Comparison of ENCODE assay signal across 8 mouse cellular contexts in genomic region chr3:103020943-103021638, GRCm38 (mm10). TPM values are rescaled to one million over a fixed set of nuclear protein-coding genes. Genes with fewer than 3 reads are reported as not detected.
A peak's percentile ranks its signal among the peaks of the same experiment; 100 is the strongest.
DNase-seq lines count a peak whose midpoint lies in the region; ATAC-seq and TF ChIP-seq lines count a peak whose summit lies in the region.

No protein-coding gene starts in this region.

- H3K27ac ChIP-seq in lung, embryonic 14.5 days (ENCODE audit: low read depth) = peak overlapping the region; percentile 97
- peak overlapping the region; percentile 95 for H3K27ac ChIP-seq in olfactory bulb, adult 2 months (ENCODE audit: insufficient read depth, low read depth, low read length)
- peak overlapping the region; percentile 88 for H3K27ac ChIP-seq in thymus, adult 2 months (ENCODE audit: control insufficient read depth, insufficient read depth, low read length)

- no peak for TF ChIP-seq CTCF in lung, embryonic 14.5 days (IDR thresholded peaks at IDR 0.05; ENCODE audit: low read depth)
- no peak for TF ChIP-seq CTCF in olfactory bulb, adult 2 months (IDR thresholded peaks at IDR 0.05; ENCODE audit: insufficient read depth, low read depth, low read length)
- no peak for TF ChIP-seq CTCF in thymus, adult 2 months (IDR thresholded peaks at IDR 0.05; ENCODE audit: borderline replicate concordance, control insufficient read depth, extremely low read depth, insufficient read depth, low read length, poor library complexity)

- under 1% methylated on average over 37 of the region's 37 CpGs for WGBS in lung, embryonic 14.5 days
- under 1% methylated on average over 37 of the region's 37 CpGs for WGBS in olfactory bulb, adult 2 months
- under 1% methylated on average over 37 of the region's 37 CpGs for WGBS in thymus, adult 2 months

- ATAC-seq in lung, embryonic 14.5 days (ENCODE audit: insufficient read depth) = peak; percentile 95

- peak overlapping the region; percentile 91 for H3K4me3 ChIP-seq in lung, embryonic 14.5 days (ENCODE audit: low read depth, low read length)
- peak overlapping the region; percentile 71 for H3K4me3 ChIP-seq in olfactory bulb, adult 2 months (ENCODE audit: insufficient read depth, low read depth, low read length)
- peak overlapping the region; percentile 89 for H3K4me3 ChIP-seq in thymus, adult 2 months (ENCODE audit: control insufficient read depth, insufficient read depth, low read length)

- no peaks in the 10 kb centered on the region for H3K27me3 ChIP-seq in lung, embryonic 14.5 days (ENCODE audit: insufficient read depth, low read length)
- no peaks in the 10 kb centered on the region for H3K27me3 ChIP-seq in thymus, adult 2 months (ENCODE audit: control insufficient read depth, insufficient read depth, low read length)

- no peaks in the 10 kb centered on the region for H3K9me3 ChIP-seq in lung, embryonic 14.5 days (ENCODE audit: low read depth, low read length)

- no peak for TF ChIP-seq POLR2A in olfactory bulb, adult 2 months (IDR thresholded peaks at IDR 0.05; ENCODE audit: insufficient read depth, low read depth, low read length)
- TF ChIP-seq POLR2A in thymus, adult 2 months (IDR thresholded peaks at IDR 0.05; ENCODE audit: control insufficient read depth, extremely low read depth, insufficient read depth, low read length, poor library complexity) = no peak

- DNase-seq in MN1 (ENCODE audit: low spot score) = peak; percentile 91
- DNase-seq in cerebellum, adult 8-10 months = peak; percentile 79
- peak; percentile 92 for DNase-seq in forelimb bud, embryonic 11.5 days (ENCODE audit: low read depth, low spot score)
- peak; percentile 93 for DNase-seq in heart, postnatal 4 days
- DNase-seq in layer of hippocampus, adult 8-10 months (ENCODE audit: low spot score in 2 of 2) = peak; percentile 81
- peak; percentile 94 for DNase-seq in lung, embryonic 14.5 days
- peak; percentile 90 for DNase-seq in thymus, adult 2 months

- peaks cover 8% of the 10 kb centered on the region for H3K4me1 ChIP-seq in lung, embryonic 14.5 days (ENCODE audit: insufficient read depth)
- peaks cover 2% of the 10 kb centered on the region; the same call in 1 of the 2 replicates for H3K4me1 ChIP-seq in olfactory bulb, adult 2 months (ENCODE audit: control insufficient read depth, insufficient read depth, low read length)
- peaks cover 5% of the 10 kb centered on the region; the same call in 1 of the 2 replicates for H3K4me1 ChIP-seq in thymus, adult 2 months (replicated peaks; ENCODE audit: control insufficient read depth, insufficient read depth, low read length)

- H3K4me2 ChIP-seq in lung, embryonic 14.5 days = peak overlapping the region; percentile 87

- H3K9ac ChIP-seq in lung, embryonic 14.5 days = peak overlapping the region; percentile 99

- 0 out of 2 replicates have a peak, but pooled peaks cover 4% of the 10 kb centered on the region for H3K36me3 ChIP-seq in lung, embryonic 14.5 days (ENCODE audit: insufficient read depth)
- no peaks in the 10 kb centered on the region for H3K36me3 ChIP-seq in thymus, adult 2 months (ENCODE audit: control insufficient read depth, insufficient read depth, low read length)

RNA-seq across cellular contexts. Expression of gene Csde1, which starts 0.9 kb away (rescaled TPM):
- 100 to 1,000 TPM; 384 to 408 TPM for total RNA-seq in heart, postnatal 4 days (2021)
- 100 to 1,000 TPM; 239 to 259 (median 251) TPM for total RNA-seq in layer of hippocampus, adult 8-10 months (2022)
- polyA plus RNA-seq in lung, embryonic 14.5 days (2014; fragmentation: Nextera tagmentation; extraction: Ambion mirVana) = 439 and 441 TPM in 2 replicates
- polyA plus RNA-seq in olfactory bulb, adult 2 months (2012; ENCODE audit: insufficient read depth, insufficient read length, low replicate concordance, missing spikeins) = 177 and 363 TPM in 2 replicates
- polyA plus RNA-seq in thymus, adult 2 months (2012; rRNA removed) = 29.6 and 35.0 TPM in 2 replicates

RNA-seq across cellular contexts. Expression of gene Sike1, which starts 25.6 kb away (rescaled TPM):
- total RNA-seq in heart, postnatal 4 days (2021) = 100 to 1,000 TPM; 111 to 119 TPM
- 10 to 100 TPM; 51.7 to 68.7 (median 67.0) TPM for total RNA-seq in layer of hippocampus, adult 8-10 months (2022)
- polyA plus RNA-seq in lung, embryonic 14.5 days (2014; fragmentation: Nextera tagmentation; extraction: Ambion mirVana) = 63.9 and 68.6 TPM in 2 replicates
- not detected in 2 replicates for polyA plus RNA-seq in olfactory bulb, adult 2 months (2012; ENCODE audit: insufficient read depth, insufficient read length, low replicate concordance, missing spikeins)
- polyA plus RNA-seq in thymus, adult 2 months (2012; rRNA removed) = 32.6 and 34.6 TPM in 2 replicates

RNA-seq across cellular contexts. Expression of gene Nras, which starts 37.0 kb away (rescaled TPM):
- 100 to 1,000 TPM; 120 to 122 TPM for total RNA-seq in heart, postnatal 4 days (2021)
- total RNA-seq in layer of hippocampus, adult 8-10 months (2022) = 10 to 100 TPM; 61.6 to 82.7 (median 65.9) TPM
- 115 and 117 TPM in 2 replicates for polyA plus RNA-seq in lung, embryonic 14.5 days (2014; fragmentation: Nextera tagmentation; extraction: Ambion mirVana)
- not detected in 2 replicates for polyA plus RNA-seq in olfactory bulb, adult 2 months (2012; ENCODE audit: insufficient read depth, insufficient read length, low replicate concordance, missing spikeins)
- polyA plus RNA-seq in thymus, adult 2 months (2012; rRNA removed) = 41.0 and 43.4 TPM in 2 replicates

RNA-seq across cellular contexts. Expression of gene Ampd1, which starts 52.7 kb away (rescaled TPM):
- under 1 TPM; 0.25 to 0.43 TPM for total RNA-seq in heart, postnatal 4 days (2021)
- not detected for total RNA-seq in layer of hippocampus, adult 8-10 months (2022)
- 0.20 and 0.42 TPM in 2 replicates for polyA plus RNA-seq in lung, embryonic 14.5 days (2014; fragmentation: Nextera tagmentation; extraction: Ambion mirVana)
- polyA plus RNA-seq in olfactory bulb, adult 2 months (2012; ENCODE audit: insufficient read depth, insufficient read length, low replicate concordance, missing spikeins) = not detected in 2 replicates
- polyA plus RNA-seq in thymus, adult 2 months (2012; rRNA removed) = 10.3 and 13.8 TPM in 2 replicates

RNA-seq across cellular contexts. Expression of gene Nr1h5, which starts 57.2 kb away (rescaled TPM):
- total RNA-seq in heart, postnatal 4 days (2021) = not detected
- total RNA-seq in layer of hippocampus, adult 8-10 months (2022) = not detected
- polyA plus RNA-seq in lung, embryonic 14.5 days (2014; fragmentation: Nextera tagmentation; extraction: Ambion mirVana) = not detected in 2 replicates
- polyA plus RNA-seq in olfactory bulb, adult 2 months (2012; ENCODE audit: insufficient read depth, insufficient read length, low replicate concordance, missing spikeins) = not detected in 2 replicates
- 0.04 TPM in 1 of 2 replicates, not detected in the other for polyA plus RNA-seq in thymus, adult 2 months (2012; rRNA removed)

Comparison
In these comparisons a context has a peak if more than half of its experiments do, and no peak if none do; other contexts are left out.
1. Peak in every context shown above with its lines: DNase-seq, ATAC-seq, H3K4me3 ChIP-seq and H3K27ac ChIP-seq.